Mouse (Mus musculus): ENCODE measurements at regions not wholly inside any gene's neighbourhood (a gene's known extent, or its start where the extent isn't known, plus 50 kb on each side); places are given as distances from the start of the nearest gene placed in this dataset.

DNA sequence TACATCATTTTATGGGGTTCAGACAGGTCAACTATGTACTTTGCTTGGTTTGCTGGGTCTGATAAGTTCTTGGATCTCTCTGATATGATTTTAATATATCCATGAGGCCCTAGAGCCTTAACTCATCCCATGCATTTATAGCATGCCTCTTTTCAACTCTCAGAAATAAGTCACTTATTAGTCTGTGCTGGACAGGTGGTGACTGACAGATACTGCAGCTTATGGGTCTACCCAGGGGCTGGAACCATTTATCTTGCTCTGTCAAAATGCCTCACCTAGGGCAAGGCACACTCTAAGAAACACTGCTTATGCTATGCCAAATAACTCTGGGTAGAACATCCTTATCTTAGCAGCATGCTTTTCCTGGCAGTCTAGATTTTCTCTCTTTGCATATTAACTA is 225.6 kb downstream of the Mbnl1 start:
- TF ChIP-seq GATA4 (IDR thresholded peaks at IDR 0.05; ENCODE audit: insufficient replicate concordance, low read length), result no peak

DNA sequence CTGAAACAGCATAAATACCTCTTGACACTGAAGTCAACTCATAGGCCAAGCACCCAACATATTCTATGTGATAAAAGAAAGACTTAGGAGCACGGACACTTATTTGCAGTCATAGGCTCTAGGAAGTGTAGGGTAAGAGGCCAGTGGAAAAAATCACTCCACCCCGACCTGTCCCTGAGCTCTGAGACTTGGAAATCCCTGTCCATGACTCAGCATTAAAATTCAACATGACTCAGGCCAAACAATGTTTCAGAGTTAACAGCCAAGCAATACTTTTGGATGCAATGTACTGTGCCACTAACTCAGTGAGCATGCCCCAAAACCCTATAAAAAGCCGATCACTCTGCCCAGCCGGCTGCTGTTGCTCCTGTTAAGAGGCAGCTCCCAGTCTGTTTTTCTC is 234.5 kb downstream of the Mbnl1 start:
- TF ChIP-seq GATA4 (IDR thresholded peaks at IDR 0.05; ENCODE audit: insufficient replicate concordance, low read length), result no peak

DNA sequence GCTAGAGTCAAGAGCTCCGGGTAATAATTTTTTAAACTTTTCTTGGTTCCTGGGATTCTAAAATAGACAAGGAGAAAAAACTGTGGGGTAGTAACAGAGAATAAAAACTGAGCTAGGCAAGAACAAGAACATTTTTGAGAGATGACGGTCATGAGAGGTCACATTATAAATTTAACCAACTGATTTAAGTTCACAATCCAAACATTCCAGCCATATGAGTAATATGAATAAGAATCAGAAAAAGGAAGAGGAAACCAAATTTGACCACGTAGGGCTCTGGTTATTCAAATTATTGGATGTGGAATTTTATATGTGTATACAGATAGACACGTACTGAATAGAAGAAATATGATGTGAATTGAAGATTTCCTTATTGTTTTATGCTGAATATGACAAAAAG is 240.3 kb downstream of the Mbnl1 start:
- TF ChIP-seq GATA4 (IDR thresholded peaks at IDR 0.05; ENCODE audit: insufficient replicate concordance, low read length), result no peak

DNA sequence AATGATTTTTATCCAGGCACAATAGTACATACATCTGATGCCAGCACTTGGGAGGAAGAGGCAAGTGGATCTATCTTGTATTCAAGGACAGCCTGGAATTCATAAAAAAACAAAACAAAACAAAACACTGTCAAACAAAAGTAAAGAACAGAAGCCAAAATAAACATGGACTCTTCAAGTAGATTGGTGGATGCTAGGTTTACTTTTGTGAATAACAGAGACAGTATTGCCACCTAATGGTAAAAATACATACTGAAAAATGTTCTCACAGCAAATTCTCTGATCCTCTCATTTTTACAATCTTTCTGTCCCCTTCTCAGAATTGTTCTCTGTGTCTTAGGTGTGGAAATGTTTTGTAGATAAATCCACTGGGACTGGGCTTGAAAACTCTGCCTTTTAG is 247.7 kb downstream of the Mbnl1 start:
- no peak for TF ChIP-seq GATA4 (IDR thresholded peaks at IDR 0.05; ENCODE audit: insufficient replicate concordance, low read length)

GRCm38 (mm10) chr3:60731331-60731730 is 258.7 kb downstream of the Mbnl1 start:
- TF ChIP-seq GATA4 (IDR thresholded peaks at IDR 0.05; ENCODE audit: insufficient replicate concordance, low read length), result no peak

- no peak for TF ChIP-seq GATA4 (IDR thresholded peaks at IDR 0.05; ENCODE audit: insufficient replicate concordance, low read length)
Observed at GRCm38 (mm10) chr3:60740543-60741294, 261.9 kb upstream of the P2ry1 start.

DNA sequence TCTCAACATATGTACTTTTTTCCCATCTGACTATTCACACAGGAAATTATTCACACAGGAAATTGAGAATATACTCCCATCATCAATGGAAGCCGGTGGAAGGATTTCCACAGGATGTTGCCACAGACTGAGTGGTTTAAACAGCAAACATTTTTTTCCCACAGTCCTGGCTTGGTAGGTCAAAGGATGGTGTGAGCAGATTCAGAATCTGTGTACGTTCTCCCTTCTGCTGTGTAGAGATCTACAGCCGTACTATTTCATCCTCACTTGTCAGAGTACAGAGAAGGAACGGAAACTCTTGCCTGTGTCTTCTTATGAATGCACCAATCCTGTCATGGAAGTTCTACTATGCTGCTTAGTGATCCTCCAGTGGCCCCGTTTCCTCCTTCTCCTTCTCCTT is 261.2 kb upstream of the P2ry1 start:
- TF ChIP-seq GATA4 (IDR thresholded peaks at IDR 0.05; ENCODE audit: insufficient replicate concordance, low read length), result no peak

DNA sequence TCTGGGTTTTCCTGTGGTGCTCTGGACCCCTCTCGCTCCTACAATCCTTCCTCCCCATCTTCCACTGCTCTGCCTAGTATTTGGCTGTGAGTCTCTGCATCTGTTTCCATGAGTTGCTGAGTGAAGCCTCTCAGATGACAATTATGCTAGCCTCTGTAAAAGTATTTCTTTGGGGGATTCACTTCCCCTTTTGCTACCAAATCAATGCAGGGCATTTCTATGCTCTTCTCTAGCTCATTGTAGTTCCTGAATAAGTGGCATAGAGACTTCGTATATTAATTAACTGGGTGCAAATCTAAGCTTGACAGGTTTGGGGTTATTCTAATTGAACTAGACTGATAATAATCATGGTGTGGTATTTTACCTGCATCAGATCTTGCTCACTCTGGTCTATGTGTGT is 260.4 kb upstream of the P2ry1 start:
- no peak for TF ChIP-seq GATA4 (IDR thresholded peaks at IDR 0.05; ENCODE audit: insufficient replicate concordance, low read length)

- TF ChIP-seq GATA4 (IDR thresholded peaks at IDR 0.05; ENCODE audit: insufficient replicate concordance, low read length), result no peak
Observed at GRCm38 (mm10) chr3:60745075-60745474, 257.5 kb upstream of the P2ry1 start.

DNA sequence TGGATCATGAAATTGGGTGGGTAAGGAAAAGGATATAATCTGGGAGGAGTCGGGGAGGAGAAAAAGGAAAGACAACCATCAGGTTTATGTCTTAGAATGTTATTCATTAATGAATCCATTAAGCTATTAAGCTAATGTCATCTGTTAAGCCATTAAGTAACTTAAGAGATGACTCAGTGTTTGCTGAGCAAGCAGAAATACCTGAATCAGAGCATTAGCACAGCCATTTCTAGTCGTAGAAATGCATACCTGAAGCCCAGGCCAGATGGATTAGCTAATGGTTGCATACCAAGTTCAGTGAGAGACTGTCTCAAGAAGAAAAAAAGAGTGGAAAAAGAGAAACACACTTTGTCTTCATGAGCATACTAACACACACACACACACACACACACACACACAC is 244.0 kb upstream of the P2ry1 start:
- no peak for TF ChIP-seq GATA4 (IDR thresholded peaks at IDR 0.05; ENCODE audit: insufficient replicate concordance, low read length)

DNA sequence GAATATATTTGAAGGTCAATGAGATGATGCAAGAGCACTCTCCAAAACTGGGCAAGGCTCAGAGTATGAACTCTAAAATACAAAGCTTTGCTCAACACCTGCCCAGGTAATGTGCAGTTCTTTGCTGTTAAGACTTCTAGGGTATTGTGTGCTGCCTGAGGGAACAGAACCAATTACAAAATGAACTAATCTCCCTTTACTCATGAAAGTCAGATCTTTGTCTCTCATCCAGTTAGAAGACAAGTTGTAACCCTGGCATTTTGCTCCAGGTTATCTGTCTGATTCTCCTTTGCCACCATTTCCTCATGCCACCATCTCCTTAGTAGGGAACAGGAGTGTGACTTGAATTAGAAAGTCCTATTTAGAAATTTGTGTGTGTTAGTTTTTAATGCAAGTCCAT is 243.5 kb upstream of the P2ry1 start:
- no peak for TF ChIP-seq GATA4 (IDR thresholded peaks at IDR 0.05; ENCODE audit: insufficient replicate concordance, low read length)

GRCm38 (mm10) chr3:60762874-60763273 is 239.7 kb upstream of the P2ry1 start:
- no peak for TF ChIP-seq GATA4 (IDR thresholded peaks at IDR 0.05; ENCODE audit: insufficient replicate concordance, low read length)

- no peak for TF ChIP-seq GATA4 (IDR thresholded peaks at IDR 0.05; ENCODE audit: insufficient replicate concordance, low read length)
Observed at GRCm38 (mm10) chr3:60765079-60765478, 237.5 kb upstream of the P2ry1 start.

GRCm38 (mm10) chr3:60768996-60769395 is 233.6 kb upstream of the P2ry1 start:
- TF ChIP-seq GATA4 (IDR thresholded peaks at IDR 0.05; ENCODE audit: insufficient replicate concordance, low read length), result no peak

GRCm38 (mm10) chr3:60771866-60772265 is 230.7 kb upstream of the P2ry1 start:
- no peak for TF ChIP-seq GATA4 (IDR thresholded peaks at IDR 0.05; ENCODE audit: insufficient replicate concordance, low read length)

DNA sequence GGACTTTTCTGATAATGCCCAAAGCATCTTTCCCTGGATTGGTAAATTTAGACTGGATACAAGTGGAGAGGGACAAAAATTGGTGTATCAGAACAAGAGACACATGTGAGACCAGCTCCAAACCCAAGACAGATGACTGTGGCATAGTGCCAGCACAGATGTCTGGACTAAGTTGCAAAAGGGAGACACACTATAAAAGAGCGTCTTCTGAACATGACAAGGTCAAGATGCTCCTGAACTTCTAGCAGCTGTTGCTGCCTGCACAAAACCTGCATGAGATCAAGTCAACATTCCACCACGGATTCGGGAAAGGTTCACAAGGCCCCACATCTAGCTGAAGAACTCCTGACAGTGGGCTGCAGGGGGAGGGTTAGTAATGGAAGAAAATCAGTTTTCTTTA is 229.2 kb upstream of the P2ry1 start:
- TF ChIP-seq GATA4 (IDR thresholded peaks at IDR 0.05; ENCODE audit: insufficient replicate concordance, low read length), result no peak
